Mouse (Mus musculus): ENCODE results near the gene Qars. TPM values are rescaled to one million over a fixed set of nuclear protein-coding genes. Genes with fewer than 3 reads are reported as not detected.

The Qars gene
- polyA plus RNA-seq, 1 experiment from 2014 or later: 61.6 TPM

DNA sequence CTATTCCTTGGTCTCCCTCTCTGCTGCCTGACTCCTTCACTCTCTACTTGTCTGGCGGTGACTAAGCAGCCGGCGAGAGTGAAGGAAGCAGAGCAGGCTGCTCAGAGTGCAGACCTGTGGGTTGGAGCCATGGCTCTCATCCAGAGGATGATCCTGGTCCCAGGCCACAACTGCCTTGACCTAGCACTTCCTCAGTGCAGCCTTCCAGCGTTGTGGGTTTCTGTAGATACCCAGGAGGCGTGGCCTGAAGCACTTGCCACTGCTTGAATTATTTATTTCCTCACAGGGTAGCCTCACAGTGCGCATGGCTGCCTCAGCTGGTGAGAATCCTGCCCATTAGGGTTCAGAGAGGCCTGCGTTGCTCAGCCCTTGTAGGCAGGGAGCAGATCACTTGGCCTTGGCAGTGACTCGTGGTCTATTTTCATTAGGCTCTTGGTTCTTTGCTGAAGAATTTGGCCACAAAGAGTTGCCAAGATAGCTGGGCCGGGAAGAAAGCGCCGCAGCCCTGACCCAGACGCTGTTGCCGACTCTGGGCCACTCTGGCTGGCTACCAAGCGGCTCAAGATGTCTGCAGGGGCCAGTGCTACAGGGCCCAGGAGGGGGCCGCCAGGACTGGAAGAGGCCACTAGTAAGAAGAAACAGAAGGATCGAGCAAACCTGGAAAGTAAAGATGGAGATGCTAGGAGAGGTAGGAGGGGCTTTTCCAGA is 15.3 kb upstream of the Qars start:
- H3K4me3 ChIP-seq (replicated peaks; ENCODE audit: low read length): peak overlapping the region; percentile 95
- peaks cover 54% of the 10 kb centered on the region for H3K36me3 ChIP-seq (replicated peaks; ENCODE audit: control insufficient read depth, insufficient read depth)
- no peaks in the 10 kb centered on the region for H3K9me3 ChIP-seq (ENCODE audit: control insufficient read depth, low read length)
- DNase-seq (ENCODE audit: low spot score) (no peak), ATAC-seq (ENCODE audit: low FRiP score) (no peak)
- H3K27me3 ChIP-seq (ENCODE audit: control insufficient read depth, insufficient read depth, low read length): no peaks in the 10 kb centered on the region
- H3K4me1 ChIP-seq (replicated peaks; ENCODE audit: control insufficient read depth, insufficient read depth, low read length): peaks cover 22% of the 10 kb centered on the region
- H3K27ac ChIP-seq: no peak overlapping the region
- 0 out of 2 replicates have a peak overlapping the region, but pooled peaks have one; percentile 90 for H3K9ac ChIP-seq
- 86% methylated on average over 16 of the region's 16 CpGs for WGBS
- peak overlapping the region; percentile 93 for H3K4me2 ChIP-seq (replicated peaks)

- H3K4me3 ChIP-seq (replicated peaks; ENCODE audit: low read length): no peak overlapping the region
- DNase-seq (ENCODE audit: low spot score): no peak
- 97% methylated on average over 8 of the region's 8 CpGs for WGBS
- H3K27me3 ChIP-seq (ENCODE audit: control insufficient read depth, insufficient read depth, low read length): no peaks in the 10 kb centered on the region
- no peak overlapping the region for H3K27ac ChIP-seq
- H3K36me3 ChIP-seq (replicated peaks; ENCODE audit: control insufficient read depth, insufficient read depth): peaks cover 64% of the 10 kb centered on the region
- no peak overlapping the region for H3K4me2 ChIP-seq (replicated peaks)
- H3K9ac ChIP-seq: no peak overlapping the region
- H3K4me1 ChIP-seq (replicated peaks; ENCODE audit: control insufficient read depth, insufficient read depth, low read length): peaks cover 22% of the 10 kb centered on the region
- no peak for ATAC-seq (ENCODE audit: low FRiP score)
- H3K9me3 ChIP-seq (ENCODE audit: control insufficient read depth, low read length): no peaks in the 10 kb centered on the region
Measured at GRCm38 (mm10) chr9:108493246-108493645, 14.3 kb upstream of the Qars start.

GRCm38 (mm10) chr9:108494146-108494825 is 13.2 kb upstream of the Qars start:
- no peak overlapping the region for H3K9ac ChIP-seq
- no peak overlapping the region for H3K4me2 ChIP-seq (replicated peaks)
- ATAC-seq (ENCODE audit: low FRiP score) (no peak), DNase-seq (ENCODE audit: low spot score) (no peak)
- WGBS: 96% methylated on average over 19 of the region's 19 CpGs
- H3K4me1 ChIP-seq (replicated peaks; ENCODE audit: control insufficient read depth, insufficient read depth, low read length): peaks cover 22% of the 10 kb centered on the region
- H3K4me3 ChIP-seq (replicated peaks; ENCODE audit: low read length): no peak overlapping the region
- no peaks in the 10 kb centered on the region for H3K27me3 ChIP-seq (ENCODE audit: control insufficient read depth, insufficient read depth, low read length)
- H3K36me3 ChIP-seq (replicated peaks; ENCODE audit: control insufficient read depth, insufficient read depth): peaks cover 75% of the 10 kb centered on the region
- no peak overlapping the region for H3K27ac ChIP-seq
- H3K9me3 ChIP-seq (ENCODE audit: control insufficient read depth, low read length): no peaks in the 10 kb centered on the region

- H3K4me1 ChIP-seq (replicated peaks; ENCODE audit: control insufficient read depth, insufficient read depth, low read length): peaks cover 19% of the 10 kb centered on the region
- no peaks in the 10 kb centered on the region for H3K27me3 ChIP-seq (ENCODE audit: control insufficient read depth, insufficient read depth, low read length)
- no peak overlapping the region for H3K27ac ChIP-seq
- no peaks in the 10 kb centered on the region for H3K9me3 ChIP-seq (ENCODE audit: control insufficient read depth, low read length)
- H3K4me3 ChIP-seq (replicated peaks; ENCODE audit: low read length): no peak overlapping the region
- ATAC-seq (ENCODE audit: low FRiP score) (no peak), DNase-seq (ENCODE audit: low spot score) (no peak)
- no peak overlapping the region for H3K9ac ChIP-seq
- no peak overlapping the region for H3K4me2 ChIP-seq (replicated peaks)
- H3K36me3 ChIP-seq (replicated peaks; ENCODE audit: control insufficient read depth, insufficient read depth): peaks cover 81% of the 10 kb centered on the region
- WGBS: 89% methylated on average over 10 of the region's 10 CpGs
Measured at GRCm38 (mm10) chr9:108494905-108495304, 12.6 kb upstream of the Qars start.

DNA sequence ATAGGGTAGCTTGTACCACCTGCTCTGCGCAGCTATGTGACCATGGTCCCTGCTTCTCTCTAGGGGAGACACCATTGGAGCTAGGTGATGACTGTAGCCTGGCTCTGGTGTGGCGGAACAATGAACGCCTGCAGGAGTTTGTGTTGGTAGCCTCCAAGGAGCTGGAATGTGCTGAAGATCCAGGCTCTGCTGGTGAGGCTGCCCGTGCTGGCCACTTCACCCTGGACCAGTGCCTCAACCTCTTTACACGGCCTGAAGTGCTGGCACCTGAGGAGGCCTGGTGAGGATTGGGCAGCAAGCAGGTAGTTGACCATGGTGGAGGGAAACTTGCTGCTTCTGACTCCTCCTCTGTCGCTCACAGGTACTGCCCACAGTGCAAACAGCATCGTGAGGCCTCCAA is 8.3 kb upstream of the Qars start:
- no peaks in the 10 kb centered on the region for H3K4me1 ChIP-seq (replicated peaks; ENCODE audit: control insufficient read depth, insufficient read depth, low read length)
- no peak overlapping the region for H3K9ac ChIP-seq
- ATAC-seq (ENCODE audit: low FRiP score) (no peak), DNase-seq (ENCODE audit: low spot score) (no peak)
- H3K9me3 ChIP-seq (ENCODE audit: control insufficient read depth, low read length): no peaks in the 10 kb centered on the region
- H3K27ac ChIP-seq: no peak overlapping the region
- H3K36me3 ChIP-seq (replicated peaks; ENCODE audit: control insufficient read depth, insufficient read depth): peaks cover 94% of the 10 kb centered on the region
- H3K4me2 ChIP-seq (replicated peaks): no peak overlapping the region
- H3K4me3 ChIP-seq (replicated peaks; ENCODE audit: low read length): no peak overlapping the region
- WGBS: 95% methylated on average over 7 of the region's 7 CpGs
- H3K27me3 ChIP-seq (ENCODE audit: control insufficient read depth, insufficient read depth, low read length): no peaks in the 10 kb centered on the region

- Histone ChIP-seq H3K27ac (no peak overlapping the region), H3K36me3 (replicated peaks; ENCODE audit: control insufficient read depth, insufficient read depth) (peaks cover 87% of the 10 kb centered on the region), H3K4me2 (replicated peaks) (no peak overlapping the region), H3K27me3 (ENCODE audit: control insufficient read depth, insufficient read depth, low read length) (no peaks in the 10 kb centered on the region), H3K4me3 (replicated peaks; ENCODE audit: low read length) (no peak overlapping the region), H3K9ac (no peak overlapping the region), H3K4me1 (replicated peaks; ENCODE audit: control insufficient read depth, insufficient read depth, low read length) (no peaks in the 10 kb centered on the region), H3K9me3 (ENCODE audit: control insufficient read depth, low read length) (no peaks in the 10 kb centered on the region)
- ATAC-seq (ENCODE audit: low FRiP score): no peak
- DNase-seq (ENCODE audit: low spot score): no peak
- 96% methylated on average over 15 of the region's 15 CpGs for WGBS
Measured at GRCm38 (mm10) chr9:108499943-108500342, 7.6 kb upstream of the Qars start.

DNA sequence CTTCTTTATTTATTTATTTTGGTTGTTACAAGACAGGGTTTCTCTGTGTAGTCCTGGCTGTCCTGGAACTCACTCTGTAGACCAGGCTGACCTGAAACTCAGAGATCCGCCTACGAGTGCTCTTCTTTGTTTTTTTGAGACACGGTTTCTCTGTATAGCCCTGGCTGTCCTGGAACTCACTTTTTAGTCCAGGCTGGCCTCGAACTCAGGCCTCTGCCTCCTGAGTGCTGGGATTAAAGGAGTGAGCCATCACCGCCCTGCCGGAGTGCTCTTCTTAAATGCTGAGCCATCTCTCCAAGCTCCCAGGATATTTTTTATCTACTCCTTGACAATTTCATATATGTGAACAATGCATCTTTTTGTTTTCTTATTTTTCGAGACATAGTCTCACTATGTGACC is 605 bp upstream of the Qars start:
- H3K27ac ChIP-seq: no peak overlapping the region; the same call in 1 of the 2 replicates
- H3K9me3 ChIP-seq (ENCODE audit: control insufficient read depth, low read length): no peaks in the 10 kb centered on the region
- peaks cover 41% of the 10 kb centered on the region for H3K36me3 ChIP-seq (replicated peaks; ENCODE audit: control insufficient read depth, insufficient read depth)
- ATAC-seq (ENCODE audit: low FRiP score): no peak
- H3K4me2 ChIP-seq (replicated peaks): peak overlapping the region; percentile 96
- peaks cover 13% of the 10 kb centered on the region for H3K4me1 ChIP-seq (replicated peaks; ENCODE audit: control insufficient read depth, insufficient read depth, low read length)
- no peaks in the 10 kb centered on the region for H3K27me3 ChIP-seq (ENCODE audit: control insufficient read depth, insufficient read depth, low read length)
- no peak for DNase-seq (ENCODE audit: low spot score)
- 90% methylated on average over 7 of the region's 7 CpGs for WGBS
- no peak overlapping the region for H3K9ac ChIP-seq
- H3K4me3 ChIP-seq (replicated peaks; ENCODE audit: low read length): no peak overlapping the region; the same call in 1 of the 2 replicates

GRCm38 (mm10) chr9:108508776-108509175 is 1.3 kb downstream of the Qars start:
- H3K4me3 ChIP-seq (replicated peaks; ENCODE audit: low read length): peak overlapping the region; percentile 72
- ATAC-seq (ENCODE audit: low FRiP score) (no peak), DNase-seq (ENCODE audit: low spot score) (no peak)
- 89% methylated on average over 7 of the region's 7 CpGs for WGBS
- H3K36me3 ChIP-seq (replicated peaks; ENCODE audit: control insufficient read depth, insufficient read depth): peaks cover 43% of the 10 kb centered on the region
- peaks cover 13% of the 10 kb centered on the region for H3K4me1 ChIP-seq (replicated peaks; ENCODE audit: control insufficient read depth, insufficient read depth, low read length)
- peak overlapping the region; percentile 70; the same call in 1 of the 2 replicates for H3K9ac ChIP-seq
- no peaks in the 10 kb centered on the region for H3K9me3 ChIP-seq (ENCODE audit: control insufficient read depth, low read length)
- no peaks in the 10 kb centered on the region for H3K27me3 ChIP-seq (ENCODE audit: control insufficient read depth, insufficient read depth, low read length)
- no peak overlapping the region for H3K27ac ChIP-seq
- peak overlapping the region; percentile 96 for H3K4me2 ChIP-seq (replicated peaks)

- WGBS: 1% methylated on average over 52 of the region's 55 CpGs
- H3K9ac ChIP-seq: peak within 1 kb of the TSS; percentile 86
- H3K4me1 ChIP-seq (replicated peaks; ENCODE audit: control insufficient read depth, insufficient read depth, low read length): peaks cover 21% of the 10 kb centered on the region
- DNase-seq (ENCODE audit: low spot score) (peak; percentile 97), ATAC-seq (ENCODE audit: low FRiP score) (peak; percentile 96)
- H3K27ac ChIP-seq: peak within 1 kb of the TSS; percentile 98
- H3K4me2 ChIP-seq (replicated peaks): peak within 1 kb of the TSS; percentile 67
- peaks cover 50% of the 10 kb centered on the region for H3K36me3 ChIP-seq (replicated peaks; ENCODE audit: control insufficient read depth, insufficient read depth)
- peak within 1 kb of the TSS; percentile 95 for H3K4me3 ChIP-seq (replicated peaks; ENCODE audit: low read length)
- no peaks in the 10 kb centered on the region for H3K9me3 ChIP-seq (ENCODE audit: control insufficient read depth, low read length)
- no peaks in the 10 kb centered on the region for H3K27me3 ChIP-seq (ENCODE audit: control insufficient read depth, insufficient read depth, low read length)
Measured at GRCm38 (mm10) chr9:108516380-108517251, 9.1 kb downstream of the Qars start, which contains the start of gene Qrich1. Gene Qrich1, plus strand, starts transcription at chr9:108516806.
